Mouse (Mus musculus): ENCODE data around the gene Ccdc113.

Gene Ccdc113

DNA sequence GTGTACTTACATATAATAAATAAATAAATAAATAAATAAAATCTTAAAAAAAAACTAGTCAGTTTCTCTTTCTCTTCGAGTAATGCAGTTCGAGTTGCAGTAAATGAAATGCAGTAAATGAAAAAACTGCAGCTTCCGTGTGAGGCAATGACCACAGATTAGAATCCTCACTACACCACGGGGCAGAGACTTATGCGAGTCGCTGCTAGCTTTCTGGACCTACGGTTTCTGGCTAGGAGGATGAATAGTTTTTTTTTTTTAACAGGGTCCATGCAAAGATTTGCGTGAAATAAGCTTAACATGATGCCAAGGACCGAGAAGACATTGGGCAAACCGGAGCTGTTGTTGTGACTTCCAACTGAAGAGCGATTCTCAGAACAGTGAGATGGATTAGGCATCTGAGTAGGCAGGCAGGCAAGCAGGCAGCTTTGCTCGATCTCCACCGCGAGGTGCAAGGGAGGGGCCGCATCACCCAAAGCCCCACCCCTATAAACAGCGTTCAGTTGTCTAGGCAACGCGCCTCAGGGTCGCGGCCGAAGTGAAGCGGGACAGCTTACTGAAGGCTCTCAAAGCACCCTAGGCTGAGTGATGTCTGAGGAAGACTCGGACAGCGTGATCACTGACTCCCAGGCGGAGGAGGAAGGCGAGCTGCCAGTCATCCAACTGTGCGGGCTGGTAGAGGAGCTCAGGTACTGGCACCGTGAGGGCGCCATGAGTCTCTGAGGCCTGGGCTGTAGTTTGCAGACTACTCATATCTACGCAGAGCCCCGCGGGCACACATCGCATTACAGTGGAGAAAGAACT is at the start of gene Ccdc113:
Ccdc113 (plus strand) TSS at position 502 of the 804 bp plus-strand sequence.
- DNase-seq (ENCODE audit: low read depth in 1 of 2, low spot score in 2 of 2), result no peak

DNA sequence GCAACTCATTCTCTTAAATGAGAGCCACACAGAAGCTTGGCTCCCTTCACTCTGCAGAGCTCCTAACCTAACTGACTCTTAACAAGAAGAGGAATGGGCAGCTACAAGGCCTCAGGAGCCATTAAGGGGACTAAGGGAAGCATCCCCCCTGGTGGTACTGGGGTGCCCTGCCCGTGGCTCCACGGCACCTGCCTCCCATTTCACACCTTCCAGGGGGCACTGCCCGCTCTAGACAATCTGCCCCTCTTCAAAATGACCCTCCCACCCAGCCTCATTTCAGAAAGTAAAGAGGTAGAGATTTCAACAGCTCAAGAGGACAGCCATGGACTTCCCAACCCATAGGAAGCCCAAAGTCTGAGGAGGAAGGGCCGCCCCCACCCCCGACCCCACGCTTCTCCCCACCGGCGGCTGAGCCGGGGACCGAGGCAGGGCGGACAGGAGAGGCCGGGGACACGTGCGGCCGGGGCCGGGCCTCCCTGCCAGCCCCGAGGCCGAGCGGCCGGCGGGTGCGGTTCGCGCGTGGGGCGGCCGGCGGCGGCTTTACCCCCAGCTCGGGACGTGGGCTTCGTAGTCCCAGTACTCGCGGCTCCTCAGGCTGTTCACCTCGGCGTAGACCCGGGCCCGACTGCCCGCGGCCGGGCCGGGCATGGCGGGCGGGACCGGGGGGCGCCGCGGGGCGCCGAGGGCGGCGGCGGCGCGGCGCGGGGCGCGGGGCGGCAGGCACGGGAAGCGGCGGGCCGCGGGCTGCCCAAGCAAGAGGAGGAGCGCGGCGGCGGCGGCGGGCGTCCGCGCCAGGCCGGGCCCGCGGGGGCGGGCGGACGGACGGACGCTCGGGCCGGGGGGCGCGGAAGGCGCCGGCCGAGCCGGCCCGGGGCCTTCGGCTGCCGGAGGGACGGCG is 45.8 kb upstream of the Ccdc113 start:
- no peak for DNase-seq (ENCODE audit: low read depth in 1 of 2, low spot score in 2 of 2)

DNA sequence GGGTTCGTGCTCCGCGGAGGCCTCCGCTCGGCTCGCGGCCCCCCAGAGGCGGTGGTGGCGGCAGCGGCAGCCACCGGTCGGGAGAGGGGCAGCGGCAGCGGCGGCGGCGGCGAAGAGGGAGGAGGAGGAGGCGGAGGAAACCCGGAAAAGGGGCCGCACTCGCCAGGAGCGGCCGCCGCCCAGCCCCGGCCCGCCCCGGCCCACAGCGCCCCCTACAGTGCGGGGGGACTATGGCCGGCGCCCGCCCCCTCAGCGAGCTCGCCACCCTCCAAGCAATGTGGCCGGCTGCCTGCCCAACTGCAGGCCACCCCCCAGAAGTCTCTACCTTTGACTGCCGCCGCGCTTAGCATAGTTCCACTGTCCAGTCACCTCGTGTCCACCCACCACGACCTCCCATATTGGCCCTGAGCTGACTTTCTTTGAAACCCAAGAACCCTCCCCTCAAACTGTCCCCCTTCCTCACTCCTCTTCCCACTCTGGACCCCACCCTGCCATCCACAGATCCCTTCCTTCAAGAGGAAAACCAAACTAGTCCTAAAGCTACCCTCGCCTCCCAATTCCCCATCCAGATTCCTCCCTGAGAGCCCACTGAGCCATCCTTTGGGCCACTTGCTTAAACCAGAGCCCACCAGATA is 45.1 kb upstream of the Ccdc113 start:
- DNase-seq (ENCODE audit: low read depth in 1 of 2, low spot score in 2 of 2), result peak; percentile 46 to 71

DNA sequence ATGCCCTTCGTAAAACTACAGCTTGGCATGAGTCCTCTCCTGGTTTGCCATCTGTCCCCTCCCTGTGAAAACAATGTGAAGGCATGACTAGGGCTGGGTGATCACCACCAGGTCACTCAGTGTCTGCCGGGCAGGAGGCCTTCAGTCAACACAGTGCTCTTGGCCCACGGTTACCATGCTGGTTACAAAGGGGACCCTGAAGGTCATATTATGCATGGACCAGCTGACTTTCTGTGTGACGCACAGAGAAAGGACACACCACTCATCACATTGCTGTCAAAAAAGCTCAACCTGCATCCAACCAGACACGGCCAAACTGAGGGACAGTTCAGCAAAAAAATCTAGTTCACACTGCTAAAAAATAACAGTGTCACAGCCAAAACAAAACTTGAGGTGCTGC is 43.9 kb upstream of the Ccdc113 start, which contains the start of gene Csnk2a2:
Csnk2a2 (minus strand) TSS at position 34 of the 400 bp plus-strand sequence.
- DNase-seq (ENCODE audit: low read depth in 1 of 2, low spot score in 2 of 2), result no peak

DNA sequence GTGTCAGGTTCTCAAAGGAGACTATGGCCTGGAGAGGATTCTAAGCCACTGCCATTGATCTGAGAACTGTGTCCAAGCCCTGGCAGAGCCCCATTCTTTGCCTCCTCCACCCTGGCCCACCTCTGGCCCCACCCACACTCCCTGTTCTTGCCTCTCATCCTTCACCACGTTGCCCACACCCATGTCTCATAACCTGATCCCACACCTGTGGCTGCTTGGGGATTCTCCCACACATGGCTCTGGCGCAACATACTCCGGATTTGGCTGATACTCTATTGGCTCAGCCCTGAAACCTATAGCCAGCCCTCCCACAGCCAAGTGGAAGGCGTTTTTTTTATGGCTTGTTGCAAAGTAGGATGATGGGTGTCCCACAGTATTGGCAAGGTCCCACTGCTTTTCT is 41.8 kb upstream of the Ccdc113 start:
- no peak for DNase-seq (ENCODE audit: low read depth in 1 of 2, low spot score in 2 of 2)

DNA sequence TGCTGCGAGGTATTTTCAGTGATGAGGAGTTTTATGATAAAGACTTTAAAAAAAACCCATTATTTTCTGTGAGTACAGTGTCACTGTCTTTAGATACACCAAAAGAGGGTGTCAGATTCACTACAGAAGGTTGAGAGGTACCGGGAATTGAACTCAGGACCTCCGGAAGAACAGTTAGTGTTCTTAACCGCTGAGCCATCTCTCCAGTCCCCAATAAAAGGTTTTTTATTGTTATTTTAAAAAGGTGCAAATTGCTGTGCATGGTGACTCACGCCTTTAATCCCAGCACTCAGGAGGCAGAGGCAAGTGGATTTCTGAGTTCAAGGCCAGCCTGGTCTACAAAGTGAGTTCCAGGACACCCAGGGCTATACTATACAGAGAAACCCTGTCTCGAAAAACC is 38.4 kb upstream of the Ccdc113 start:
- DNase-seq (ENCODE audit: low read depth in 1 of 2, low spot score in 2 of 2), result no peak

DNA sequence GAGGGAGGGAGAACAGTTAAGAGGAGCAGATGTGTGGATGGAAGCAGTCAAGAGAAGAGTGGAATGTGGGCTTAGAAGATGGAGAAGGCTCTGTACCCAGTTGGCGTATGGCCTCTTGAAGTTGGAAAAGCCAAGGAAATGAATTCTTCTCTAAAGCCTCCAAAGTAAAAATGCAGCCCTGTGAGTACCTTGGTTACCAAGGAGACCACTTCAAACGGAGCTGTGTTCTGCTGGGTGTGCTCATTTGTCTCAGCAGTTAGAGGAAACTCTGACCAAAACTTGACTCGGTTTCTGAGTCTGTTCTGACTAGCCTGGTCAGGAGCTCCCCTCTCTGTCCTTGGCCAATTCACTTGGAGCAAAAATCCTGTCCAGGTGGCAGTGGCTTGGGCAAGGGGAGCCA is 37.5 kb upstream of the Ccdc113 start:
- DNase-seq (ENCODE audit: low read depth in 1 of 2, low spot score in 2 of 2), result no peak

DNA sequence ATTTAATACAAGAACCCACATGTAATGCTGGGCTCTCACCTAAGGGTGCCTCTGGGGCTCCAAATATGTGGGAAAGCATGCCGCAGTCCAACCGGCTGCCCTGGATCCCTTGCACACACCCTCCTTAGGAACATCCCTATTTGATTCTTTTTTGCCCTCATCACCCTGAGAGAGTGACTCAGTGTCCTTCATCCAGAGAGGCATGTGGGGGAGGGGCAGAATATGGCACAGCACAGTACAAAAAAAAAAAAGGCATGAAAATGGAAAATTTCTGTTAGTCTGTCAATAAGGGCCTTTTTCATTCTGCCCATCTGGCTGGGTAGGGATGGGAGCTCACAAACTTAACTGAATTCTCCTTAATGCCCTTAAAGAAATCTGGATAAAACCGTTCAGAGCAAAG is 36.1 kb upstream of the Ccdc113 start:
- no peak for DNase-seq (ENCODE audit: low read depth in 1 of 2, low spot score in 2 of 2)

DNA sequence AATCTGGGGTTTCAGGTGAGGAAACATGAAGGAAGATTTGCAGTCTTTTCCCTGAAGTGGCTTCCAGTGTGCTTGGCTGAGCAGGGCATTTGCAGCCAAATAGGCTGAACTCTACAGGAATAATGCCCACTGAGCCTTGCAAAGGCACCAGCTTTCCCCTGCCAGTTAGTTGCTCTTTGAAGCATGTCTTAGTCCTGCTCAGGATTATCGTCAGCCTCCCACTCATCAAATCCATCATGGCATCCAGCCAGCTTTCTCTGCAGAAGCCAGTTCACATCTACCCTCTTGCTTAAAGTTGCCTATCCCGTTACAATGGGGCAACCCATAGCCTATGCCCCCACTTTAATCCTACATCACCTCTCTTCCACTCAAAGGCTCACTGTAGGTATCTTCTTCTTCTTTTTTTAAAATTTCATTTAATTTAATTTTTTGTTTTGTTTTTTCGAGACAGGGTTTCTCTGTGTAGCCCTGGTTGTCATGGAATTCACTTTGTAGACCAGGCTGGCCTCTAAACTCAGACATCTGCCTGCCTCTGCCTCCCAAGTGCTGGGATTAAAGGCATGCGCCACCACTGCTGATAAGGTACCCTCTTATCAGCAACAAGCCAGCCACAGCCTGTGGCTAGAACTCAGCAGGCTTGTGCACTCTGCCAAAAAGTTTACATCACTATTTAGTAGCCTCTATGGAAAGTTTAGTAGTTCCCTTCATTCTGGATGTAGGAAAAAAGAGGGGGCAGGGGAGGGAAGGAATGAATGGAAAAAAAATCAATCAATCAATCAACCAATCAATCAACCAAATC is 34.4 kb upstream of the Ccdc113 start:
- DNase-seq (ENCODE audit: low read depth in 1 of 2, low spot score in 2 of 2), result no peak

DNA sequence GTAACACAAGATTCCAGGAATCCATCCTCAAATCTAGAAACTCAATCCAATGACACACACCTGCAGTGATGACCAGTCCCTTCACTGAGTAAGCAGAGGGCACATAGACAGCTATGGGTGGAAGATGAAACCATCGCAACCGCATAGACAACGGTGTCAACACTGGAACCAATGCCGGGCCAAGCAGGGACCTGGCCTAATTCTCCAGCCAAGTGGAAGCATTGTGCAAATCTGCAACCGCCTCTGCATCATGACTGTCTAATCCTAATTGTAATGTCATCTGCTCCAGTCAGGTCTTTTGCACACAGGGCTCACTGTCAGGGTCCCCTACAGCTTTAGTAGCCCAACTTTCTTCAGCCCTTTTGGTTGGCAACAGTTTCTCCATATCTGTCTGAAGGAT is 33.4 kb upstream of the Ccdc113 start:
- no peak for DNase-seq (ENCODE audit: low read depth in 1 of 2, low spot score in 2 of 2)

DNA sequence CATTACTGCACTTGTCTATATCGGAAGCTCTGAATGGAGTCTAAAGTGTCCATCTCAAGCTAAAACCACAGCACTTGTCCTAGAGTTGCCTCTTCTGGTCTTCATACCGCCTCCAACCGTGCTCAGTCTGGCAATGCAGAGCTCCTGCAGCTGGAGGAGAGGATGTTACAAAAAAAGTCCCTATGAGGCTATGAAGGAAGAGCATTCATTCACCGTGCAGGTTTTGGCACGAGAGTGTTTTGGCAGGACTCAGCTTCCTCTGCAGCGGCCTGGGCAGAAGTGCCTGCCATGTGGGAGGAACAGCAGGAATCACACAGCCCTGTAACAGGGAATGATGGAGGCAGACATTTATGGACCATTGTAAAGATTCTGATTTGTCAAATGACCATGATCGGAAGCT is 31.5 kb upstream of the Ccdc113 start:
- DNase-seq (ENCODE audit: low read depth in 1 of 2, low spot score in 2 of 2), result no peak

DNA sequence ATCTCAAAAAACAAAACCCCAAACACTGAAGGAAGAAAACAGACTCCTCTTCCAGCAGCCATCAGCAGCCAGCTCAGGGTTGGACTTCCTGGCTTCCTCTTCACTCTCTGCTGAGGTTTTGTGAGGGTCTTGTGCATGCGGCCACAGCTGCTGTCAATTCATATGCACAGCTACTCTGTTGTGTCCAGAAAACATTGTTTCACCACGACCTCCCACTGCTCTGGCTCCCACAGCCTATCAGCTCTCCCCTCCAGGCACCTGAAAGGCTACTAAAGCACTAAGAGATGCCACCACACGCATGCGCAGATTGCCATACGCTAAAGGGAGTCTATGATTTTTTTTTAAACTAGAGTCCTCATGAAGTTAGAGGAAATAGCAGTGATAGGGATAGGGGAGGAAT is 29.1 kb upstream of the Ccdc113 start:
- no peak for DNase-seq (ENCODE audit: low read depth in 1 of 2, low spot score in 2 of 2)

DNA sequence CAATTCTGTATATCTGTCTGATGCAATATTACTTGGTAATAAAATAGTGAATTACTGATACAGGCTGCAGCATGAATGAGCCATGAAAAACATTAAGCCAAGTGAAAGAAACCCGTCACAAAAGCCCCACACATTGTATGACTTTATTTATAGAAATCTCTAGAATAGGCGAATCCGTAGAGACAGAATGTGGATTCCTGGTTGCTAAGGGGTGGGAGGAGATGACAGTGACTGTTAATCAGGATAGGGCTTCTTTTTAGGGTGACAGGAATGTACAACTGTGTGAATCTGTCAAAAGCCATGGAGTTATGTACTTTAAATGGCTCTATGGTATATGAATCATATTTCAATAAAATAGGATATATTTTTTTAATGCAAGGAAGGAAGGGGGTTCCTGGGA is 28.3 kb upstream of the Ccdc113 start:
- DNase-seq (ENCODE audit: low read depth in 1 of 2, low spot score in 2 of 2), result no peak

DNA sequence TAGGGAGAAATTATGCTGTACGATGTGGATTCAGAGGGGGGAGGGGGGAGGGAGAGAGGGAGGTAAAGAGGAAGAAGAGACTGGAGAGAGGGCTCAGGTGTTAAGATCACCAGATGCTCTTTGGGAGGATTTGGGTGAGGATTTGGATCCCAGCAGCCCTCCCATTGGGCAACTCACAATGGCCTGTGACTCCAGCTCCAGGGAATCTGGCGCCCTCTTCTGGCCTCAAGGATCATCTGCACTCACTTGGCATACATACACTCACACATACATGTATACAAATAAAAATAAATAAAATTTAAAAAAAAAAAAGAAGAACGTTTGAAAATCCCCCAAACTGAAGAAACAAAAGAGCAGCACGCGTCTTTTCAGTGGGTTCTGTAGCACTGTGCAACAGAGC is 27.6 kb upstream of the Ccdc113 start:
- DNase-seq (ENCODE audit: low read depth in 1 of 2, low spot score in 2 of 2), result no peak

DNA sequence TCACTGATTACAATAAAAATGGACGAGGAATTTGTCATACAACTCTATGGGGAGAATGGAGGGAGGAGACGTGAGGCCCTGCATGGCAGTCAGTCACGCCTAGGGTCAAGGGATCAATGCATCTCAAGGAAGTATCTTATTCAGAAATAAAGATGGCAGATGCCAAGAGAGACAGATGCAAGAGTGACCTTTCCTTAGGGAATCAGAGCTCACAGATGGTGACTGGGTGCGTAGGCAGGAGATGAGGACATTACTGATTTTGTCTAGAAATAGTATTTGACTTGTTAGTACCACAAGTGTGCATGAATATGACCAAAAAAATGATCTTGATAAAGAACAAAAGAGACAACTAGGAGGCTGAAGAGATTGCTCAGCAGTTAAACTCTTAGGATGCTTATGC is 21.6 kb upstream of the Ccdc113 start:
- DNase-seq (ENCODE audit: low read depth in 1 of 2, low spot score in 2 of 2), result no peak

DNA sequence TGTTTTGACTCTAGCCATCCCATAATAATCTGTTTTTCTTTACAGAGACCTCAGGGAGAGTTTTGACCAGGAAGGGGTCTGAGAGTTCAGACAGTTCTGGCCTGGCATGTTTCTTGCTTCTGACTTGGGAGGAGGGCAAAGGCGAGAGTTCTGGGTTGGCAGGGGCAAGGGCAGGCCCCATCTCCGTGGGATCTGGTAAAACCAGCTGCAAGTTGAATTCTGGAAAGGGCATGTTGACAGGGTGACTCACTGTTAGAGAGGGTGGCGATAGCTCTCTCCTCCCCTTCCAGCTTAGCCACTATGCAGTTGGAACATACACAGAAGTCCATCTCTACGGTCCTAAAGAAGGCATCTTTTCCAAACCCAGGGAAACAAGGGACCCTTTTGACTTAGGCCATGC is 20.7 kb upstream of the Ccdc113 start:
- no peak for DNase-seq (ENCODE audit: low read depth in 1 of 2, low spot score in 2 of 2)

DNA sequence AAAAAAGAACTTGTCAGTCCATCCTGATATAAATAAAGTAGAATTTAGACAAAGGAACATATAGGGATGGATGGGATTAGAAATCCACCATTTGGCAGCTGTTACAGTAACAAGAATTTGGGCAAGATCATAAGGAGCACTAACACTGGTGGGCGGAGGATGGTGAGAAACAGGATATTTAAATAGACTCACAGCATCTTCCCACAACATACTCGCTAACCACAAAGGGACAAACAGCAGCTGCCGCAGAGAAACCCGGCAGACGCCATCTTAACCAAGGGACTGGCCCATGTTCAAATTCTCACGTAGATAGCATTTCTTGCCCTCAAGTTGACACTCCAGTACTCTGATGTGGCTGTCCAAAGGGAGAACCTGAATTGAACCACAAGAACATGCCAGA is 17.0 kb upstream of the Ccdc113 start:
- no peak for DNase-seq (ENCODE audit: low read depth in 1 of 2, low spot score in 2 of 2)

DNA sequence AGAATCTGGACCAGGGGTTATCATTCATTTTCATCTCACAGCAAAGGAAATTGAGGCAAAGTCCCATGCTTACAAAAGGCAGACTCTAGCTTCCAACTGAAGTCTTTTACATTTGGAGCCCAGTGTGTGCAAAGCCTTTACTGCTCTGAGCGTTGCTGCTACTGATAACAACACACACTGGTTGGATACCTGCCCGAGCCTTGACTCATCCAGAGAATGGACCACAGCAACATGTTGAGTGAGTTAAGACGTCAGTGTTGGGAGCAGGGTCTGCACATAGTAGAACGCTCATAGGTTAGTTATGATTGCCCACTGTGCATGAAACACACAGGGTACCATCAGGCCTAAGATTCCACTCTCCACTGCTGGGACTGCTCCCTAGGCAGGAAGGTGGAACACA is 9.9 kb upstream of the Ccdc113 start:
- DNase-seq (ENCODE audit: low read depth in 1 of 2, low spot score in 2 of 2), result no peak

DNA sequence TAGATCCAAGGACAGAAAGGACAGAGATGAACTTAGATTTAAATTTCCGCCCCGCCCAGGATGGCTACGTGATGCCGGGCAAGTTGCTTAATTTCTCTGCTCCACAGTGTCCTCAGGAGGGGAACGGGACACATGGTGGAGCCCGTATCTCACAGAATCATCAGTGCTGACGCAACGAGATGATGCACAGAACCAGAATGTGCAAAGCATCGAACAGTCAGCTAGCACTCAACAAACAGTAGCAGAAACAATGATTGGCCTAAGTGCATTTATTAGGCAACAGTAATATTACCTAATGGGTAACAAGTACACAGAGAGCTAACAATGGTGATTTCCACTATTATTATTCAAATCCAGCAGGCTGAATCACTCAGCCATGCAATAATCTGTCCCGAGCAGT is 5.7 kb upstream of the Ccdc113 start:
- DNase-seq (ENCODE audit: low read depth in 1 of 2, low spot score in 2 of 2), result no peak

DNA sequence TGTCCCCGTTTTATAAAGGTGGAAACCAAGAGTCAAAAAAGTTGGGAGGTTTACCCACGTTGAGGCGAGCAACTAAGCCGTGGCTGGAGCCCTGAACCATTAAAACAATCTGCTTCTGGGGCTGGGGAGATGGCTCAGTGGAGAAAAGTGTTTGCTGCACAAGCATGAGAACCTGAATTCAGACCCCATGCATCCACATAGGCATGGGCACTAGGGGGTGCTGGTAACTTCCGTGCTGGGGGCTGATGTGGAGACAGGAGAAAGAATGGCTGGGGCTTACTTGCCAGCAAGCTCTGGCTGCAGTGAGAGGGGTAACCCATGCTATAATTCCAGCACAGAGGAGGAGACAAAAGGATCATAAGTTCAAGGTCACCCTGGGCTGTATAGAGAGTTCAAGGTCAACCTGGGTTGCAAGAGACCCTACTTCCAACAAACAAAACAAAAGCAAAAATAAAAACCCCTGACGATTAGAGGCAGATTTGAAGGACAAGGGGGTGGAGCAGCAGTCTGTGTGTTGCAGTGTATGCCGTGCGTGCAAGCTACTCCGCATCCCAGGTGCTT is 5.1 kb upstream of the Ccdc113 start:
- no peak for DNase-seq (ENCODE audit: low read depth in 1 of 2, low spot score in 2 of 2)

DNA sequence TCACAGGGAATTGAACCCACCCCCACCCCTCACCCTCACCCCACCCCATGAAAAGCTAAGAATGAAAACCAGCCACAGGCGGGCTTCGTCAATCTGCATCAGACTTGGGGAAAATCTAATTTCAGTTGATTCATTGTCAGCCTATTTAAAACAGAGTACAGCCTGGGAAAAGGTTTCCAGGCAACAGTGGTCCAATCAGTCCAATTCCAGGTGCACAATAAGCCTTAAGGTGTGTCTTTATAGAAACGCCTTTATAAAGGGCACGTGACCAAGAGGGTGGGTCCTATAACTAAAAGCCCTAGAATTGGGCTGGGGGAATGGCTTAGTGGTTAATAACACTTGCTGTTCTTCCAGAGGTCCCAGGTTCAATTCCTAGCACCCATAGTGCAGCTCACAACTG is 1.7 kb upstream of the Ccdc113 start:
- DNase-seq (ENCODE audit: low read depth in 1 of 2, low spot score in 2 of 2), result no peak

Measured in monocyte, adult 2 months (primary cell).